Mouse (Mus musculus) telencephalon, adult 2 months (tissue): Measurements from ENCODE around the gene Tln2.
A peak's percentile ranks its signal among the peaks of the same experiment; 100 is the strongest.

Experiments used
- DNase-seq: peaks from one replicate; pipeline ENCODE4 v3.0.0-alpha.2; 2011; ENCODE audit warnings: low read depth, low spot score

Tln2 gene

DNA sequence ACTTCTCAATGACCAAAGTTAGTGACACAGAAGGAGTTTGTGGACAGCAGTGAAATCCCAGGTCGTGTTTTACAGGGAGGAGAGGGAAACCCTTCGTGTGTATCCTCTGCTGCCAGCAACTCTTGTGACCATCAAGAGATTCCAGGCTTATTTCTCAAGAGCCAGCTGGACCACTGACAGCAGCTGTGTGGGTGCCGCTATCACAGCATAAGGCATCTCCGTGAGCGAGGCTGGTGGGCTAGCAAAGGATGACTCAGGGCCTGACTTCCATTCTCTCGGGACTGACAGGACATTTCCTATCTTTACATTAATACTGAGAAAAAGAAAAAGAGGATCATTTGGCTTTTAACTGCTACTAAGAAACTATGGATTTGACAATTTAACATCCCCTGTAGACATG is 283.1 kb downstream of the Tln2 start:
- peak; percentile 38 for DNase-seq

DNA sequence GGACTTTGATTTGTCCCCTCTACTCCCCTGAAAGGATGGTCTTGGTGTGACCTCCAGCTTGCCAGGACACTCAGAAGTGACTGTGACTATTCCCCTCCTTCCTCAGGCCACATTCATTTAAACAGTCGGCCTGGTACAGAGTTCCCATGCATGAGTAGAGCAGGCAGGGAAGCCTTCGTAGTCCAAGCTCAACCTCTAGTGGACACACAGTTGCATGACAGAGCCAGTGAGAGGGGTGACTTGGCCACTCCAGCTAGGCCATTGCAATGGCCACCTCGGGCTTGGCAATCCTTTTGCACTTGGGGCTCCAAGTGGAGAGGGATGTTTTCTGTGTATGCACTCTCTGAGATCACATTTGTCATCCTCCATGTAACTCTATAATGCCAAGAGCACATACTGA is 285.2 kb downstream of the Tln2 start:
- DNase-seq, result no peak

DNA sequence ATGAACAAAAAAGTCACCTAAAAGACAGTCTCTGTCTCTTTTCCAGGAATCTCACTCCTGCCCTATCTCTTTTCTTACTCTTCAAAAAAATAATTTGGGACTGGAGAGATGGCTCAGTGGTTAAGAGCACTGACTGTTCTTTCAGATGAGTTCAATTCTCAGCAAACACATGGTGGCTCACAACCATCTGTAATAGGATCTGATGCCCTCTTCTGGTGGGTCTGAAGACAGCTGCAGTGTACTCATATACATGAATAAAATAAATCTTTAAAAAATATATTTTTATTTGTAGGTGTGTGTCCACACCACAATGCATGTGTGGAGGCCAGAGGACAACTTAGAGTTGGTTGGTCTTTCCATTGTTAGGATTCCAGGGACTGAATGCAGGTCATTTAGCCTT is 286.1 kb downstream of the Tln2 start:
- no peak for DNase-seq

DNA sequence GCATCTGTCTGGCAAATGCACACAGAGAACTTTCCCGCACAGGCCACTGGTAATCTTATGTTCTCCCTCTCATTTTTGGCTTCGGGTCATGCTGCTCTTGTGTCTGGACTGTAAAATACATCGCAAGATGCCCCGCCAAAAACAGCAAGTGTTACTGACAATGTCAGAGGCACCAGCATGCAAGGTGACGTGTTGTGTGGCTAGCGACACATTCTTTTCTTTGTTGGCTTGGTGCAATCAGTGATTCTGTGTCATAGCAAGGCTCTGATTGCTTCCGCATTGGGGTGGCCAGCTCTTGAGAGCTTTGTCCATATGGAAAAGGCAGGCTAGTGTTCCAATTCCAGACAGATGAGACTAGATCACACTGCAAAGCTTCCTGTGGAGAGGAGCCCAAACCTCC is 288.8 kb downstream of the Tln2 start:
- no peak for DNase-seq

DNA sequence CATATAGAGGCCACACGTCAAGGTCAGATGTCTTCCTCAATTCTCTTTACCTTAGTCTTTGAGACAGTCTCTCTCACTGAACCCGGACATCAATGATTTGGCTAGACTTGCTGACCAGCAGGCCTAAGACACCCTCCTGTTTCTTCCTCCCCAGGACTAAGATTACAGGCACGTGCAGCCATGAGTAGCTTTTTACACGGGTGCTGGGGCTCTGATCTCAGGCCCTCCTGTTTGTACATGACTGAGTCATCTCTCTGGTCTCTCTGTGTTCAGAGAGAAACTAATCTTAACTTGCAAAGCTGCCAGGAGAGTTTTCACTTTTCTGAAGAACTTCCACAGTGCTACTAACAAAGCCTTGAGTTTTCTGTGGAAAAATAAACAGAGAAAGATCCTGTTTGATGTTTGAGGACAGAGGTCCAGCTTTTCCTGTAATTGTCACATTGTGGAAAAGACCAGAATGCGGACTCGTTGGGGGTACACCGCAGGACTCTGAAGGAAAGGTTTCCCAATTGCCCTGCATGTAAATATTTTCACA is 289.4 kb downstream of the Tln2 start:
- DNase-seq, result no peak

DNA sequence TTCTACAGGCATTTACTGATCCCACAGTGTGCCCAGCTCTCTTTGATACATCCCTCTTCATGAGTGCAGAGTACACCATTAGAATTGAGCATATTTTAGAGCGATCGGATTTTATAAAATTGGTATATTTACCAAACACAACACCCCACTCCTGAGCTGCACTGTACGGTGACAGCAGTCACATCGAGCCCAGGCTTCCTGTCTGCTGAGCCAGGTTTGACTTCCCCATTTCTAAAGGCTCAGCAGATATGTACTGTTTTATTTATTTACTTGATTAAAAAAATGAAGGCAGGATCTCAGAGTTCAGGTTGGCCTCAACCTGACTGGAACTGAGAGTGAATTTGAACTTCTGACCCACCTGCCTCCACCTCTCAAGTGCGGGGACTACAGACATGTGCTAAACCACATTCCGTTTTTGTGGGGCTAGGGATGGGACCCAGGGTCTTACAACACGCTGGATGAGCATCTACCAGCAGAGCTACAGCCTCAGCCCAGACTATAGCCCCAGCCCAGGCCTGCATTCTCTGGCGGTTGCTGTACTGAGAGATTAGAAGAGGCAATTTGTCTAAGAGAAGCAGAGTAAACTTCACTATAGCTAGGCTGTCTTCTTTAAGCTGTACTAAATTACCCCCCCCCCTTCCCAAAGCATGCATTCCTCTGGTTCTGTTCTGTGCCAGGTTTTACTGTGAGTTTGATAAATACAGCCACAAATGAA is 292.1 kb downstream of the Tln2 start:
- no peak for DNase-seq

DNA sequence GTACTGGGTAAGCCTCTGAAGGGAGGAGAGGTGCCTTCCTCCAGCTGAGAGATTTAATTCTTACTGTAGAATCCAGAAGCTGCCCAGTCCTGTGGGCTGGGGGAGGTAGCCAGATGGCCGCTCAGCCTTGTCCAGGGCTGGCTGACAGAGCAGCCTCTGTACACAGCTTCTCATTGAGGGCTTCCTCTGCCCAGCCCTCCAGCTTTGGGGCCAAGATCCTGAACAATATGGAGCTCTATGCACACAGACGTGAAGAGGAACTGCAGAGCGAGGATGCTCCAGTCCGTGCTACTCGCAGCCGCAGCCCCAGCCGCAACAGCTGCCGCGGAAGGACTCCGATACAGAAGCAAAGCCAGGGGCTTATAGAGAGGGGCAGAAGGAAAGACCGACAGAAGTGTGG is 294.0 kb downstream of the Tln2 start:
- DNase-seq, result peak; percentile 27

DNA sequence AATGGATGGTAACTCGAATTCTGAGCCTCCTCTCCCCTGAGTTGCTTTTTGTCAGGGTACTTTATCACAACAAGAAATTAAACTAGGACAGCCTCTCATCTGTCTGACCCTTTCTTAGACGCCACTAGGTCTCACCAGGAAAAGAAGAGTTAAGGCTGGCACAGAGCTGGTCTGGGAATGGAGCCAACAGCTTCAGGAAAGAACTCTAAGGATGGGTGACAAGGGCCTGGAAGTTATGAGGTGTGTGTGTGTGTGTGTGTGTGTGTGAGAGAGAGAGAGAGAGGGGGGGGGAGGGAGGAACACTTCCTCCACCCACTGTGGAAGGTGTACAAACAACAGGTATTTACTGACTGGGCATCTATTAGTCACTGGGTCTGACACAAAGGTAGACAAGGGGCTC is 294.6 kb downstream of the Tln2 start:
- DNase-seq, result no peak

DNA sequence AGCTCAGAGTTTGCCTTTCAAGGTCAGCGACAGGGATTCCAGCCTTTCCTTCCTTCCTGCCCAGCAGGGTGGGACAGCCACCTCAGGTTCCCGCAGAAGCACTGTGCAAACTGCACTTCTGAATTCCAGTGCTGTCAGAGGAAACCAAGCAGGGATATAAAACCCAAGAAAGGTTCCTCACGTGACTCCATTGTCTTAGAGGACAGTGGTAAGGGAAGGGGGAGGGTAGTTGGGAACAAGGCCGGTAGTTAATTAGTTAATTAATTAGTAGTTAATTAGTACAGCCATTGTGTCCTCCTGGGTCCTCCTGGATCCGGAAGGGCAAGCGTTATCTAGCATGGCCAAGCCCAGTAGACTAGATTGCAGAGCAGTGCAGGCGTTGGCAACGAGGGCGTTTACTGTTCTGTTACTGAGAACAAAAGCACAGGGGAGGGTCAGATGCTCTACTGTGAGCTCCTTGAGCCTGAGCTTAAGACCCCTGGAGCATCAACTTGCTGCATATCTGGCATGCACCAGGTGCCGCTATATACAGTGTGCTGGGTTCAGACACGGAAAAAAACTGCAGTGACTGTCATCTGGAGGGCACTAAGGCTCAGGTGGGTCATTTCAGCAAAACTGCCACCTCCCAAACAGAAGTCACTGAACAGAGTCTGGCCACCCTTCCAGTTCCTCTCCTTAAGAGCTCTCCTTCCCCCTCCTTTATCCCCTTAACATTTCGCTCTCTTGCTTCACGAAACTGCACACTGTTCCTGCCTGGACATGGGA is 298.5 kb downstream of the Tln2 start:
- DNase-seq, result no peak

DNA sequence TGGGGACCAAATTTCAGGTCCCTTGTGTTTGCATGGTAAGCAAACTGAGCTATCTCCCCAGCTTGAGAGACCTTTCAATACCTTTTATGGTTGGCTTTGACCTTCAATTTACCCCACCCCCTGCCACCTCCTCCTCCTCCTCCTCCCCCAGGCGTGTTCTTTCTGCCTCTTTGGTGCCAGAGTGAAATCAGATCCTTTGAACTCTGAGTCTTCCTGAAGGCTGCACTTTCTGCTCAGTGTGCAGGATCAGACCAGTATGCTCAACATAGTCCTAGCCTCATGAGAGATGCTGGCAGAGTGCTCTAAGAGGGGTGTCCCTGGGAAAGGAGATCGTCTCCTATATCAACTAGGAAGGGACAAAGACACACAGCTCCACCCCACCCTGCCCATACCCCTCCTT is 309.4 kb downstream of the Tln2 start:
- DNase-seq, result no peak

DNA sequence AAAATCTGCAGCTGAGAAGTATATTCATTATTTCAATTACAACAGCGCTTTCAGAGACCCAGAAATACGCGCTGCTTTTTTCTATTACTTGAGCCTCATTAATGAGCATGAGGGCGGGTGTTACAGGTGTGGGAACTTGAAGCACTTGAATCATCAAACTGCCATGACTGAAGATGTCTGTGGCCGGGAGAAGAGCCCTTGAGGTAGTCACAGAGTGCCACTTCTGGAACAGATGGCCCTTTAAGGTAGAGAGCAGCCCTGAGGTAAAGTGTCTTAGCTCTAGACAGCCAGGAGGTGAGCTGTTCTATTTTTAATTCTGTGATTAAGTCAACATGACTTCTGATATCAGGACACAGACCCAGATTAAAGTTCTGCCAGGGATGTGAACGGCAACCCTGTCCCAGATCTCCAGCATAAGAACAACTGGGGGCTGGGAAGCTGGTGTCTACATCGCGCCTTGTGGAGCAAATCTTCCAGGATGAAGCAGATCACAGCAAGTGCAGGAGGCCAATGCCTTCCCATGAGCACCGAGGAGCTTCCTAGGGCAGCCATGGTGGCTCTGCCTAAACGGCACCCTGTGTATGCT is 312.0 kb downstream of the Tln2 start:
- no peak for DNase-seq

DNA sequence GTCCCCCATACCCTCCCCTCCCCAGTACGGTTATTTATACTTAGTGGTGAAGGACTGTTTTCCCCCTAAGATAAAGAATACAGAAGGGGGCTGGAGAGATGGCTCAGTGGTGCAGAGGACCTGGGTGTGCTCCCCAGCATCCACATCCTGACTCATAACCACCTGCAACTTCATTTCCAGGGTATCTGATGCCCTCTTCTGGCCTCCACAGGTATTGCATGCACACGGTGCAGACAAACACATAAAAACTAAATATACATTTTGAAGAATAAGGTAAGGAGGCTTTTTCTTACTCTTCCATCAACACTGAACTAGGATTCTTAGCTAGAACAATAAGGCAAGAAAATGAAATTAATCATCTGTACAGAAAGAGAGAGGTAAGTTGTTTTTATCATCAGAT is 314.2 kb downstream of the Tln2 start:
- no peak for DNase-seq

DNA sequence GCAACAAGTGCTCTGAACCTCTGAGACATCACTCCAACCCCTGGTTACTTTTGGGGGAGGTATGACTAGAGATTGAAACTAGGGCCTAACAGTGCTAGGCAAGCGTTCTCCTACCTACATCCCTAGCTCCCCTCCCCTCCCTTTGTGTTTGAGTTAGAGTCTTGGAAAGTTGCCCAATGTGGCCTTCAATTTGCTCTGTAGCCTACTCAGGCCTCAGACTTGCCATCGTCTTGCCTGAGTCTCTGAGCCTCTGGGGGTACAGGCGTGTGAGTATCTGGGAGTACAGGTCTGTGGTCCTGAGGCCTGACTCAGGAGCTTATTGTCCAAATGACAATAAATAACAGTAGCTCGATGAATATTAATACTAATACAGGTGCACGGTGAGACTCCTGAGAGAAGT is 317.8 kb downstream of the Tln2 start:
- DNase-seq, result no peak

DNA sequence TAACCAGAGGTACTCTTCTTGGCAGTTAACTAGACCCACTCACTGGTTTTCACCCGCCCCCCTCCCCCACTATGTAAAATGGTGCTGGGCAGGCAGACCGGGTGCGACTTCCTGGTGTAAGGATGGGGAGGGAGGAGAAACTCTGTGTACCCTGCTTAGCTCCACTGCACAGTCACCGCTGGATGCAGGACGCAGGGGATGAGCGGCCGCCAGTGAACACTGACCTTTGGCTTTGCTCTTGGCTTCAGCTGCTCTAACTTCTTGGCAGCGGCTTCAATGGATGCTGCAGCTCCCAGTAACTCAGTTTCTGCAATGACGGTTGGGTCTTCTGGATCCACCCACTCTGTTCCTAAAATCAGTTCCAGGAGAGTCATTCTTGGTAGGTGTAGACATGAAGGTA is 319.0 kb downstream of the Tln2 start:
- DNase-seq, result no peak

DNA sequence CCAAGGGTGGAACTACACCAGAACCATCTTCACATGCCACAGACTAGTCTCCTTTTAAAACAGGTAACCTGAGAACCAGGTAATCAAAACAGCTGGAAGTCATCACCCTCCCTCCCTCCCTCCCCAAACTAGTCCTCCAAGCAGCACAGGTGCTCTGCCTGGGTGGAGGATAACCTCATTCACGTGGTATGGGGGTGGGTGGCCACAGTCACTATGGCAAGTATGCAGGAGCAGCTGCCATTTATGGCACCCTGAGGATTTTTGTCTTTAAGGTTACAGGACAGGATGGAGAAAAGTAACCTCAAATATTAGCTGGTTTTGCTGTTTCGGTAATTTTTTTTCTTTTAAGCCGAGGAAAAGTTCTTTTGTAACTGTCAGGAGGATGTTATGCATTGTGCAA is 322.5 kb downstream of the Tln2 start:
- no peak for DNase-seq

DNA sequence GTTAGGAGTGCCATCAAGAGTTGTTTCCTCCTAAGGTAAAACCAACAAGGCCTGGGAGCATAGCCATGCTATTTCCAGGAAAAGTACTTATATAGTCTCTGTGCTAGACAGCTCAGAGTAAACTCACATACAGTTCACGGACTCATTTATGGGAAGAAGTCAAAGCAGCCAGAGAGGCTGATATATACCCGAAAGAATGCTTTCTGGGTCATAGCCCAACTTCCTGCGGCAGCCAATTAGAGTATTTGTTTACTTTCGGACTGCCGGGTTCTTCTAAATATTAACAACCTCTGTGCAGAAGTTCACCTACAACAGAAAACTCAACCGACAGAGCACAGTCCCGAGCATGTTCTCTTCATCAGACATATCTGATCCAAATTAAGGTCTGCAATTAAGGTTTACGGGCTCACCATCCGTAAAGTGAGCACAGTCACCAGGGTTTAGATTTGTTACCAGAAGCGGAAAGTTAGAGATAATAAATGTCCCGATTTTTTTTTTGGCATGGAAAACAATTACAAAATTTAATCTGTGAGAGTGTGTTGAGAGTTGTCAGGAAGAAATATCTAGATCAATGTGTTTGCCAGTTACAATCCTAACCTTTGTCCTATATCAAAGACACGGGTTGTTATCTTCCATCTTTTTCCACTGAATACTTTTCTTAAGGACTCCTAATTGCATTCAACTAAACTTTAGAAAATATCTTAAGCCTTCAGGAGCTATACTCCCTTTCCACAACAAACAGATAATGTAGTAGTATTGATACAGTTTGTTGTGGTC is 323.9 kb downstream of the Tln2 start:
- DNase-seq, result no peak

DNA sequence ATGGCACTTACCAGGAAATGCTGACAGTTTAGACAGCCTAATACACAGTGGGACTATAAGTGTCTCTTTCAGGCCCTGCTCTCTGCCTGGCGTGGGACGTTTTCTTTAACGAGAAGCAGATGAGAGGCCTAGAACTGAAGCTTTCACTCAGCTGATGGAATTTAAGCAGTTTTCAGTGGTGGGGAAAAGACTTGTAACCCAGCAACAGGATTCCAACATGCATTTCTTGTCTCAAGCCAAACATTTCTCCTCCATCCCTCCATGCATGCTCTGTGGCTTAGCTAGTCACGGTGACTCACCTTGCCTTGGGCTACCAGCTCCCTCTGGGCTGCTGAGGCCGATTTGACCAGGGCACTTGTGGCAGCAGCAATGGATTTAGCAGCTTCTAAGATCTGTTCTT is 330.5 kb downstream of the Tln2 start:
- DNase-seq, result no peak

DNA sequence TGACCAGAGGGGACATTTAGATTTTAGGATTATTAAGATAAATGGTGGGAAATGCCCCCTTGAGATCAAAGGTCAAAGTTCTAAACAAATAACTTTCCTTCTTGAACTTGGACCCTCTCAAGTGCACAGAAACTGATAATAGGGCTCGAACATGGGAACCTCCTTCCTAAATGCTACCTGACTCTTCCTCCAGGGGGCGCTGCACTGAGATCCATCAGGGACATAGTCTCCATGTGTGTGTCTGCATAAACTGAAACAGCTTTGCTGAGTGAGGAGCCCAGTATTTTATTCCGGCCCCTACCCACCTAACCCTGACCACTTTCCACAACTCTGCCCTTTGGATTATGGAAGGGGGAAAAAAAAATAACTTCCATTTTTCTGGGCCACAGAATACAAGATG is 339.1 kb downstream of the Tln2 start:
- DNase-seq, result no peak

DNA sequence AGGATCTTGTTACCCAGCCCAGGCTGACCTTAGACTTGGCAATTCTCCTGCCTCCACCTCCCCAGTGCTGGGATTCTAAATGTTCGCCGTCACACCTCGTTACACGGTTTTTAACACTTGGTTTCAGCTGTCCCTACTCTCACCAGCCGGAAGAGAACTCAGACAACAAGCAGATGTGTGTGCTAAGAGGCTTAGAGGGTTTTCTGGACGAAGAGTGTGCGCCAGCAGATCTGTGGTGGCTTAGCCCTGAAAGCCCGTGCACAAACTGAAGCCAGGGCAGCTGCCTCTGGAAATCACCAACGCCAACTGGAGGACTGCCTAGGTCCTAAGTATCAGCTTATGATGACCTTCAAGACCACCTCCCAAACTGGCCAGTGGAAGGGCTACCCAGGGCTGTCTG is 341.5 kb downstream of the Tln2 start:
- no peak for DNase-seq

DNA sequence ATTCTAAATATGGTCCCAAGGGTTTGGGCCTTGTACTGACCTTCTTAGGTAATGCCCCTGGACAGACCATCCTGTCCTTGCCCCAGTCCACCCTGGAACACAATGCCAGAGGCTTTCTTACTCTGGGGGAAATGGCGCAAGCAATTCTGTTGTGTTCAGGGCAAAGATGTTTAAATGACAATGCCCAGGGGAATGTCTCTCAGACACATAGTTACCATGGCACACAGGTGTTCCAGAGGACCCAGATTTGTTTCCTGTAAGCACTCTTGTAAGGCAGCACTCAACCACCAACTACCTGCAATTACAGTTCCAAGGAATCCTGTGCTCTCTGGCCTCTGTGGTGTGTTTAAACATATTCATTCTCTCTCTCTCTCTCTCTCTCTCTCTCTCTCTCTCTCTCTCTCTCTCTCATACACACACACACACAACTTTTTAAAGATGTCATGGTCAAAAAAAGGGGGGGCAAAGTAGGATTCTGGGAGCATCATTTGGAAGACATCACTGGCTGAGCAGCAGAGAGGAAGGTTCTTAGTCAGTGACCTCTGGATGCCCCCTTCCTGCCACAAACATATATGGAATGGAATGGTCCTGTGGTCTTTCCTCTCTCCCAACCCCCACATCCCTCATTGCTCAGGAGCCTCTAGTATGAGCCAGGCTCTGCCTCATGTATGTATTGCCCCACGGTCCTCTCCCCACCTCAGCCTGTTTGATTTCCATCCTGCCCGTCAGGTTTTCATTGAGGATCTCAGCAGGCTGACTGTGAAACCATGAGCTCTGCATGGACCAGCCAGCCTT is 345.1 kb downstream of the Tln2 start:
- DNase-seq, result no peak

DNA sequence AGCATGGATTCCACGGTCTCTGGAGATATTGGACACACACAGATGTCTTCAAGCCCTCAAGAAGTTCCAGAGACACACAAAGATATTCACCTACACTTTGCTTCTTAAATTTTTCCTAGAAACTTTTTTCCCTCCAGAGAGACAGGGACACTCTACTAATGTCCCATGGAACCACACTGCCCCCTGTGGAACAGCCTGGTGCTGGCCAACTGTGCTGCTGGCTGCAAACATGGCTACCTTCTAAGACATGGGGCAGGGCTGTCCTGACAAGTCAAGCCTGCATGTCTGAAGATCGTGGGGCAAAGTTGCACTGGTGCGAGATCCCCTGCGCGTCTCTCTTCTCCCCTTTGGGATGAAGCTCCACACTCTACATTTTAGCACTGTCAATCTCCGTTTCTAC is 346.2 kb downstream of the Tln2 start:
- peak; percentile 27 for DNase-seq
